Mouse (Mus musculus) left cerebral cortex, postnatal 25 days (tissue): ENCODE results near the gene Neurl4. TPM values are rescaled to one million over a fixed set of nuclear protein-coding genes. Genes with fewer than 3 reads are reported as not detected.

Experiments used
- DNase-seq, 2 experiments: peaks; one replicate each; pipeline ENCODE4 v3.0.0; 2022; ENCODE audit warnings: low spot score in 2 of 2, mixed read lengths in 1 of 2
- intact Hi-C: fragments of 180-260 bp; cut with DNase I; formaldehyde crosslinking; loops from one replicate; pipeline ENCODE4 v1.15.1; 2025
- total RNA-seq, 2 experiments: library from RNA; stranded (reverse); gene quantifications; 2 replicates each; pipeline ENCODE4 v1.2.3; 2021

The Neurl4 gene
- total RNA-seq, 2 experiments from 2014 or later, result 113 to 117 TPM

GRCm38 (mm10) chr11:69880506-69880852 is 20.4 kb upstream of the Neurl4 start:
- intact Hi-C loops, result no loop called here

DNA sequence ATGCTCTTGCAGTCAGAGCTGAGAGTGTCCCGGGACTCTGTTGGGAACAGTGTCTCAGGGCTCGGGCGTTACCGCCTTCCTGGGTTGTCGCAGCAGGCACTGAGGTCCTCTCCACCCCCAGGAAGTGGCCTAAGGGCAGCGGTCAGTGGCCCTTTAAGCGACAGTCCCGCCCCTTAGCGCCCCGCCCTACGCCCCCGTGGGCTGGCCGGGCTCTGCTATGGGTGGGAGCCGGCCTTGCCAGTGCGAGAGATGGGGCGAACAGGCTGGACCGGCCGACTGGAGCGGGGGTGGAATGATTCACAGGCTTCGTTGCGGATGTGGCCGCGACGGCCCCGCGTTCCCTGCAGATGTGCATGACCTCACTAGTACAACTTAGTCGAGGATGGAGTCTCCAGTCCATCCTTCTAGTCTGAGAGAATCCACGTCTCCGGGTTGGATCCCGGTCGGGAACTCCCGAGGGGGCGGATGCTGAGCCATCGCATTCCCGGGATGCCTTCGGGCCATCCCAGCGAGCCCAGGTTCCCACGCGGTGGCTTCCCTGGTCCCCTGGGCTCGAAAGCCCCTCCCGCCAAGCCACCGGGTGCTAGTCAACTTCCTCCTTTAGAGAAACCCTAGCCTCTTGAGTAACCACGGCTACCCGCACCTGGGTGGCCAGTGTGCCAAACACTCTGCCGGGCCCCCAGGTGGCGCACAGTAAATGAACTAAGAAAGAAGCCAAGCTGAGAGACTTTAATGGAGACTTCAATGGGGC is 19.8 kb upstream of the Neurl4 start, which contains the start of gene Kctd11:
Gene Kctd11, minus strand, starts transcription at position 554 of the 751 bp plus-strand sequence.
- intact Hi-C loops, result no loop called here

More at GRCm38 (mm10) chr11:69880506-69880852, 20.4 kb upstream of the Neurl4 start:
- peak; percentile 24 to 42 for DNase-seq

DNA sequence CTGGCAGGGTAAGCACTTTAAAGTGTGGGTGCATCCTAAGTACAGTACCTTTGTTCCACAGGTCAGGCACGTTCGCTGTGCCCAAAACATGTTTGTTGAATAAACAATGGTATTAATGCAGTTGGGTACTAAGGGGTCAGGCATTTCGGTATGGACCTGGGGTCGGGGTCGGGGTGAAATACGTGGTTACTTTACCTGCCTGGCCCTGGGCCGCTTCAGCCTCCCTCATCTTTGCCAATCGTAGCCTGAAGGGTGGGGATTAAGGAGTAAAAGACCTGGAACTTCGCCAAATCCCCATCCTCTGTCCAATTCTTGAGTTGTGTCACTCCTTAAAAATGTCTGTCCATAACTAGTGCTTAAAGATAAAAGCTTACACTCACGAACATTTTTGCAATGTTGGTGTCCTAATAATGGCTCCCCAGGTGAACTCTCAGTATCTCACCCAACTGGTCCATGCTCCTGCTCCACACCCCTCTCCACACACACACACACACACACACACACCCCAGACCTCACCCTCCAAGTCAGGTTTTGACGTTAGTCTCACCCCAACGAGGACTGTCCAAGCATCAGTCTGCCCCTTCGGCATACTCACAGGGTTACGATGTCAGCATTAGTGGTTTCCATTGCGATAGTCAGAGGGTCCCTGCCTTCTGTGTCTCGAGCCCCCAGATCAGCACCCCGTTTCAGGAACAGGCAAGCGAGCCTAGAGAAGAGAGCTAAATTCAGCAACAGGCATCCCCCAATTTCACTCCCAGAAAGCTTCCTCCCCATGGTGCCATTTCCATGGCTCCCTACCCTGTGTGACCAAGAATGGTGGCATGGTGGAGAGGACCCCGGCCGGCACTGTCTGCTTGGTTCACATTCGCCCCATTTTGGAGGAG is 18.8 kb upstream of the Neurl4 start:
- intact Hi-C loops, result no loop called here
- DNase-seq, result no peak

More for the DNA sequence above, 19.8 kb upstream of the Neurl4 start, which contains the start of gene Kctd11:
- DNase-seq, result peak; percentile 60 to 72

DNA sequence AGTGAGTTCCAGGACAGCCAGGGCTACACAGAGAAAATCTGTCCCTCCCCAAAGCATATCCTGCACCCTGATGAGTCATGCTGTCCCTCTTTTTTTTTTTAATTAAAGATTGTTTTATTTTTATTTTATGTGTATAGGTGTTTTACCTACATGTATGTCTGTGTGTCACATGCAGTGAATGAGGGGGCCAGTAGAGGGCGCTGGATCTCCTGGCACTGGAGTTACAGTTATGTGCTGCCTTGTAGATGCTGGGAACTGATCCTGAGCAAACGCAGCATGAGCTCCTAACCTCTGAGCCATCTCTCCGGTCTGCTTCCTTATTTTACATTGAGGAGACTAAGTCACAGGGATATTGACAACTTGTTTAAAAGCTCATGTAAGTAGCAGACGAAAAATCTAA is 17.8 kb upstream of the Neurl4 start:
- no peak for DNase-seq
- intact Hi-C loops, result no loop called here

DNA sequence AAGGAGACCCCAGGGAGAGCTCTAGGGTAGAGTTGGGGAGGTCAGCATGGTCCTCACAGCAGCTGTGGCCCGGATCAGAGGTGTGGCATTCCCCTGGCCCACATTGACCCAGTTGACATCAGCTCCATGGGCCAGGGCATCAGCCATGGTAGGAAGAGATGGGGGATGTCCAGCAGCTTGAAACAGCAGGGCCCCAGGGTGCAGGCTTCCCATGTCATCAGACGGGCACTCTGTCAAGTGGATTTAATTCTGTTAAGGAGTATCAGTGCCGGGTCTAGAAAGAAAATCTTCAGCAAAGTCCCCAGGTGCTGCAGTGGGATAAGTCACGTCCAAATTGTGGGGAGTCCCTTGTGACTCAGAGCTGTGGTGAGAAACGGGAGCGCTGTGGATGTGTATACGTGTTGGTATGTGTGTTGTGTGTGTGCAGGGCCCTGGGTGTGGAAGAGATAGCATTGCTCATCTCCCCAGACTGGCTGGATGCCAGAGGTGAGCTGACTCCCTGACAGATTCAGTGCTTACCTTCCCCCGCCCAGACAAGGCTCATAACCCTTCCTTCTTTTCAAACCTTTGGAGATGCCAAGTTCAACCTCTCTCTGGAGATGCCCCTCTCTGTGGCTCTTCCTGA is 17.2 kb upstream of the Neurl4 start:
- intact Hi-C loops, result no loop called here
- no peak for DNase-seq

DNA sequence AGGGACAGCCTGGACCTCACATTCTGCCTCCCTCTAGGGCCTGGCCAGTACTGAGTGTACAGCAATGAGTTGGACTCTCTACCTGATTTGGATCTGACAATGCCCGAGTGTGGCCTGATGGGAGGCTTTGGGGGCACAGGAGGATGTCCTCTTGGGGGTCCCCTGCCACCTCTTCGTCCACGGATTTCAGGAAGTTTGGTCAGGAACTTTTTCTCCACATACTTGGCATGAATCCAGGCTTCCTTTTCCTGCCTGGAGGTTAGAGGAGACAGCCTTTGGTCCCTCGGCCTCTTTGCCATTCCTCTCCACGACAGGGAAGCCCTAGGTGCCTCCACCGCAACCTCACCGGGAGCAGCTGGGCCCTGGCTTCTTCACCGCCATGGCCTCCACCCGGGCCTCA is 16.6 kb upstream of the Neurl4 start:
- no peak for DNase-seq
- intact Hi-C loops, result no loop called here

DNA sequence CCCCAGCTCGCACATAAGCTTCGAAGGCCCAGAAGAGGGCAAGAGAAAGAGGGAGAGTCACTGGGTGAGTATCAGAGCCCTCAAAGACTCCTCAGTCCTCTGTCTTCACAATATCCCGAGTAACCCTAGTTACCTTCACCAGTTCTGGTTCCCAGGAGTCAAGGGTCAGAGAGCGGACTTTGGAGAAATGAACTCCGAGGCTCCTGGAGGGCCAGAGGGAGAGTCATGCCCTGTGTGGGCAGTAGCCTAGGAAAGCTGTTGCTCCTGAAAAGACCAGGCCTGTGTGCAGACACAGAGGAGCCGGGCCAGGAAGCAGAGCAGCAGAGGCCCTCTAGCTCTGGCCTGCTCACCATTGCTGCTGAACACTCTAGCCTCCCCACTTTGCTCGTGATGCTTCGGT is 16.2 kb upstream of the Neurl4 start:
- intact Hi-C loops, result no loop called here

DNA sequence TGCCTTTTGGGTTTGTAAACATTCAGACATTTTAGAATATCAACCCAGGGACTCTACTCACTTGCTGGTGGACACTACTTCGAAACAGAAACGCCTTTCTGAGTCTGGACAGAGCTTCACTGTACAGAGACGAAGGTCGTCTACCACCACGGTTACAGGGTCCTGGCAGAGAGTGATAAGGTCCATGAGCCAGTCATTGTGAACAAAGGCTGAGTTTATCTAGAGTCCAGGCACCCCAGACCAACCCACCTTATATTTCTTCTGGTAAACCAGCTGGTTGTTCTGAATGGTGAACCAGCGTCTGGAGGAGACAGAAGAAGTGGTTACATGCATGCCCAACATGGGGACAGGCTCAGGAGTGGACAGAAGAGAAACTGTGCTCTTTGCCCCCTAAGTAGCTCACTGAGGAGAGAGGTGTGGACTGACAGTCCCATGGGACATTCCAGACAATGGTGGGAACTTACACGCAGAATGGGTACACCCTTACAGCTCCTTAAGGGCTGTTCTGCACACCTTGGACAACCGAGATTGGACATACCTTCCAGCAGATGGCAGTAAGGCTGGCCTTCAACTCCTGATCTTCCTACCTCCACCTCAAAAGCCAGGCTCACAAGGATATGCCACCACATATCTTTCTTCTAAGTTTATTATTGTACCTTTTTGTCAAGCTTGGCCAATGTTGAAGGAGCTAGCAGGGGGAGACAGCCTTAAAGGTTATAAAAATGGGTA is 13.8 kb upstream of the Neurl4 start:
- intact Hi-C loops, result no loop called here
- DNase-seq, result no peak

More for the DNA sequence above, 16.2 kb upstream of the Neurl4 start:
- no peak for DNase-seq

- intact Hi-C loops, result no loop called here
- peak in 1 of 2 experiments; percentile 47 for DNase-seq
These were observed 9.4 kb upstream of the Neurl4 start for GRCm38 (mm10) chr11:69891482-69891881.

GRCm38 (mm10) chr11:69894671-69895070 is 6.2 kb upstream of the Neurl4 start:
- intact Hi-C loops, result no loop called here

GRCm38 (mm10) chr11:69895291-69895690 is 5.6 kb upstream of the Neurl4 start, which contains the start of gene Acap1:
Gene Acap1 (minus strand): TSS chr11:69895539.
- intact Hi-C loops, result no loop called here
- no peak for DNase-seq

More at GRCm38 (mm10) chr11:69894671-69895070, 6.2 kb upstream of the Neurl4 start:
- DNase-seq, result no peak

- intact Hi-C loops, result no loop called here
- no peak for DNase-seq
These were observed 1.0 kb upstream of the Neurl4 start for GRCm38 (mm10) chr11:69899870-69900269.

DNA sequence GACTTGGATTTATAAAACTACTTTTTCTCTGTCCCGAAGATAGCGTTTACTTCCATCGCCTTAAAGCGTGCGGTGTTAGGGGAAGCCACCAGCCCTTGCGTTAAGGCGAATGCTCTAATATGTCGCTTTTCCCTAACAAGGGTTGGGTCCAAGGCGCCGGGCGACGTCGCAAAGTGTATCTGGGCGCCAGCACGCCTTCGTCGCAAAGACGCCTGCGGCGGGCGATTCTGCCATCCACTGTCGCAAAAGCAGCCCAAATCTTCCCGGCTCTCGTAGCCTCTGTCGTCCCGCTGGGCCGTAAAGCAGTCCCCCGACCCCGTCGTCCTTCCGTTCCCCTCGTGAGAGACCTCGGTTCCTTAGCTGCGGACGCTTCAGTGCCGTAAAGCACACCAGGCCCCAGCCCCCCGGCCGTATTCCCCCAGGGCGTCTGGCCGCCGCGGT is 554 bp downstream of the Neurl4 start:
- peak; percentile 97 to 99 for DNase-seq
- intact Hi-C loops, result loop anchor here (1.0 kb wide), 1 partner anchor 20 kb away; the partner anchor contains the start of gene Eif5a

- peak in 1 of 2 experiments; percentile 27 for DNase-seq
- intact Hi-C loops, result loop anchor here (1.0 kb wide), 1 partner anchor 19 kb away; the partner anchor contains the start of gene Eif5a
These were observed 1.1 kb downstream of the Neurl4 start for GRCm38 (mm10) chr11:69901993-69902392.

DNA sequence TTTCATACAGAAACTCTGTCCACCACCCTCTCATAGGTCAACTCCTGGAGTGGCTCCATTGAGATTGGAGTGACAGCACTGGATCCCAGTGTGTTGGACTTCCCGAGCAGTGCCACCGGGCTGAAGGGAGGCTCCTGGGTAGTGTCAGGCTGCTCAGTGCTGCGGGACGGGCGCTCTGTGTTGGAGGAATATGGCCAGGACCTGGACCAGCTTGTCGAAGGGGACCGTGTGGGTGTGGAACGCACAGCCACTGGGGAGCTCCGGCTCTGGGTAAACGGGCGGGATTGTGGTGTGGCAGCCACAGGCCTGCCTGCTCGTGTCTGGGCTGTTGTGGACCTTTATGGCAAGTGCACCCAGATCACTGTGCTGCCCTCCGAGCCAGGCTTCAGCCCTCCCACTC is 2.1 kb downstream of the Neurl4 start:
- intact Hi-C loops, result no loop called here
- no peak for DNase-seq

GRCm38 (mm10) chr11:69904311-69904710 is 3.4 kb downstream of the Neurl4 start:
- DNase-seq, result no peak
- intact Hi-C loops, result no loop called here

GRCm38 (mm10) chr11:69908645-69909044 is 7.8 kb downstream of the Neurl4 start:
- intact Hi-C loops, result no loop called here
- no peak for DNase-seq

DNA sequence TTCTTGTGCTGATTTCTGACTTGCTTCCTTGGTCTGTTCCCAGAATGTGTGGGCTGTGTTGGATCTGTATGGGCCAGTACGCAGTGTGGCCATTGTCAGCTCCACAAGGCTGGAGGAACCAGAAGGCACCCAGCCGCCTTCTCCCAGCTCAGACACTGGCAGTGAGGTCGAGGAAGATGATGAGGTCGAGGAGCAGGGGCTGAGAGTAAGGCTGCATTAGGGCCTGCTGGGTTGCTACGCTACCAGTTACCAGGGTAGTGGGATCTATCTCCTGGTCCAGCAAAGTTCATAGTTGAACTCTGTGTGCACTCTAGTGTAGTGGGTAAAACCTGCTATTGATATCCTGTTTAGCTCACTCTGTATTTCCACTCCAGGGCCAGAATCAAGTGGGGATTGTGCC is 8.3 kb downstream of the Neurl4 start:
- intact Hi-C loops, result no loop called here
- no peak for DNase-seq

DNA sequence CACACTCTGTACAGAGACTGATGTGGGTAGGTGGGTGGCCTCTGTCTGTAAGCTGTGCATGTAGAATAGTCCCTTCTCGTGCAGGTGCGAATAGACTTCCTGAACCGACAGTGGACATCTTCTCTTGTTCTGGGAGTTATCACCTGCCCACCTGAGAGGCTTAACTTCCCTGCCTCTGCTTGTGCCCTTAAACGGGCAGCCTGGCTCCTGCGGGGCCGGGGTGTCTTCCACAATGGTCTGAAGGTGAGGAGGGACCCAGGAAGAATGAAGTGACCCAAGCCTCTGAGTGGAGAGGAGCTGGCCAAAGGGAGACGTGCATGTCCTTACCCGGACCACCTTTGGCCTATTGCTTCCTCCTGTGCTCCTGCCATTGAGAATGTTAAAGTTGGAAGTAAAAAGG is 9.3 kb downstream of the Neurl4 start:
- DNase-seq, result no peak
- intact Hi-C loops, result no loop called here
